Mouse (Mus musculus): ENCODE results near the gene Abhd16a. TPM values are rescaled to one million over a fixed set of nuclear protein-coding genes. Genes with fewer than 3 reads are reported as not detected.

Gene Abhd16a
- polyA plus RNA-seq (2012; rRNA removed) = 119 and 154 TPM in 2 replicates

- peak; percentile 88 to 91 for DNase-seq (ENCODE audit: low read depth in 1 of 2, low spot score in 2 of 2)
- H3K4me1 ChIP-seq (ENCODE audit: control insufficient read depth, insufficient read depth, insufficient read length) = peaks cover 5% of the 10 kb centered on the region; the same call in 1 of the 2 replicates
- H3K4me3 ChIP-seq (ENCODE audit: extremely low read depth, insufficient read depth, insufficient read length) = peak within 1 kb of the TSS; percentile 98
- H3K27ac ChIP-seq (ENCODE audit: insufficient read depth, low read length) = peak within 1 kb of the TSS; percentile 99
- WGBS = 2% methylated on average over 67 of the region's 67 CpGs
- TF ChIP-seq CTCF (IDR thresholded peaks at IDR 0.05; ENCODE audit: extremely low read depth, insufficient read depth, insufficient read length, insufficient replicate concordance) (0 out of 2 replicates have a peak, but pooled peaks have one; percentile 0), POLR2A (IDR thresholded peaks at IDR 0.05; ENCODE audit: low read depth, low read length) (peak; percentile 72)
- H3K27me3 ChIP-seq (ENCODE audit: control insufficient read depth, insufficient read depth, low read length) = no peaks in the 10 kb centered on the region
- H3K36me3 ChIP-seq (ENCODE audit: control insufficient read depth, insufficient read depth, low read length) = peaks cover 9% of the 10 kb centered on the region
Observed at GRCm38 (mm10) chr17:35088825-35089644, at the start of gene Abhd16a. TSS of gene Abhd16a (plus strand) at chr17:35089263.

DNA sequence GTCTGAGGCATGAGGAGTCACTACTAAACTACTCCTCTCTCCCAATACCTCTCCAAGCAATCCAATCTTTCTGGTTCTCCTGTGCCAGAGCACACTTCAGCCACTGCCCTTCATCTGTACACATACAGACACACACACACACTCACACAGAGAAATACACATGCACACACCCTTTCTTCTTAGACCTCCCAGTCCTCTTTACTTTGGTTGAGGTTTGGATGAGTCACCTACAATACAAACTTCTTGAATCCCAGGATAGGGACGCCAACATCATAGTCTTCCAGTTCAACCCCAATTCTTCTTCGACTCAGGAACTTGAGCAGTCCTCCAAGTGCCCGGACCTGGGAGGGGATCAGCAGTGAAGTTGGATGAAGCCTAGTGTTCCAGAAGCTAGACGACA is 45.3 kb upstream of the Abhd16a start:
- Histone ChIP-seq H3K27me3 (ENCODE audit: control insufficient read depth, insufficient read depth, low read length) (no peaks in the 10 kb centered on the region), H3K36me3 (ENCODE audit: control insufficient read depth, insufficient read depth, low read length) (no peaks in the 10 kb centered on the region), H3K27ac (ENCODE audit: insufficient read depth, low read length) (no peak overlapping the region), H3K4me1 (ENCODE audit: control insufficient read depth, insufficient read depth, insufficient read length) (peaks cover 10% of the 10 kb centered on the region), H3K4me3 (ENCODE audit: extremely low read depth, insufficient read depth, insufficient read length) (no peak overlapping the region)
- DNase-seq (ENCODE audit: low read depth in 1 of 2, low spot score in 2 of 2) = no peak
- WGBS = 88% methylated on average over 4 of the region's 4 CpGs
- TF ChIP-seq POLR2A (IDR thresholded peaks at IDR 0.05; ENCODE audit: low read depth, low read length) (no peak), CTCF (IDR thresholded peaks at IDR 0.05; ENCODE audit: extremely low read depth, insufficient read depth, insufficient read length, insufficient replicate concordance) (no peak)

- DNase-seq (ENCODE audit: low read depth in 1 of 2, low spot score in 2 of 2) = no peak
- WGBS = 65% methylated on average over 7 of the region's 7 CpGs
- Histone ChIP-seq H3K36me3 (ENCODE audit: control insufficient read depth, insufficient read depth, low read length) (no peaks in the 10 kb centered on the region), H3K27me3 (ENCODE audit: control insufficient read depth, insufficient read depth, low read length) (no peaks in the 10 kb centered on the region), H3K4me3 (ENCODE audit: extremely low read depth, insufficient read depth, insufficient read length) (no peak overlapping the region), H3K4me1 (ENCODE audit: control insufficient read depth, insufficient read depth, insufficient read length) (peaks cover 18% of the 10 kb centered on the region), H3K27ac (ENCODE audit: insufficient read depth, low read length) (no peak overlapping the region)
- TF ChIP-seq CTCF (IDR thresholded peaks at IDR 0.05; ENCODE audit: extremely low read depth, insufficient read depth, insufficient read length, insufficient replicate concordance) (no peak), POLR2A (IDR thresholded peaks at IDR 0.05; ENCODE audit: low read depth, low read length) (no peak)
Observed at GRCm38 (mm10) chr17:35044904-35045806, 43.9 kb upstream of the Abhd16a start.

DNA sequence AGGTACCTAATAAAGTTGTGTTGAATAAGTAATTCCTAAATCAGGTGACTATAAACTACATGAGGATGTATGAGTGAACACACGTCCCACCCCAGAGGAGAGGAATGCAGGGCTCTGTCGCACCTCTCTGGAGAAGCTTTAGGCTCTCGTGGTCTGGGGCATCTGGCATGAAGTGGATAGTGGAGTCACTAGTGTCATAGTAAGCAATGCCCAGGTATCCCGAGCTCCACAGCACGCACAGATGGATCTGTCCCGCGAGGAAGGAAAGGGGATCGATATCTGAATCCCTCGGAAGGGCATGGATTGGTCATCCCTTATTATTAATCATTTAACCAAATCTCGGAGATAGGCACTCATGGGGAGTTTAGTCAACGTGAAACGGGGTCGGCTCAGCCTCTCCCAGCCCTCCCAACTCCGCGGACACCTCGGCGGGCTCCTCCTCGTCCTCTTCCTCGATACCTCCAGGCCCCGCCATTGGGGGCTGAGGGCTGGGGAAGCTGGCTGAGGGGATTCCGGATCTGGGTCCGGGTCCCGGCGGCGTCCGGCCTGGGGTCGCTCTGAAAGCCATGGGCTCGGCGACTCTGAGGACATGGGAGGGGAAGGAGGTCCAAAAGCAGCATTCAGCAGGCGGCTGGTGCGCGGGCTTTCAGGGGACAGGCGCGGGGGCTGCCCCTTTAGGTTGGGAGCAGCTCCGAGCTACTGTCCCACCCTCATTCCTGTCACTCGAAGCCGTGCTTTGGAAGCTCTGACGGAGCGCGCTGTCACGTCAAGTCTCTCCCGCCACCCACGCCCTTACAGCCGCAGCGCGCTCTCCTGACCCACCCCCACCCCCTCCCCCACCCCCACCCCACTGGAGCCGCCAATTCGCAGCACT is 43.0 kb upstream of the Abhd16a start:
- H3K36me3 ChIP-seq (ENCODE audit: control insufficient read depth, insufficient read depth, low read length) = no peaks in the 10 kb centered on the region
- no peak for DNase-seq (ENCODE audit: low read depth in 1 of 2, low spot score in 2 of 2)
- no peaks in the 10 kb centered on the region for H3K27me3 ChIP-seq (ENCODE audit: control insufficient read depth, insufficient read depth, low read length)
- peaks cover 18% of the 10 kb centered on the region for H3K4me1 ChIP-seq (ENCODE audit: control insufficient read depth, insufficient read depth, insufficient read length)
- peak overlapping the region; percentile 41; the same call in 1 of the 2 replicates for H3K27ac ChIP-seq (ENCODE audit: insufficient read depth, low read length)
- 3% methylated on average over 46 of the region's 48 CpGs for WGBS
- H3K4me3 ChIP-seq (ENCODE audit: extremely low read depth, insufficient read depth, insufficient read length) = peak overlapping the region; percentile 65
- TF ChIP-seq POLR2A (IDR thresholded peaks at IDR 0.05; ENCODE audit: low read depth, low read length) (peak; percentile 17; the same call in 1 of the 2 replicates), CTCF (IDR thresholded peaks at IDR 0.05; ENCODE audit: extremely low read depth, insufficient read depth, insufficient read length, insufficient replicate concordance) (no peak)

GRCm38 (mm10) chr17:35046681-35047455 is 42.2 kb upstream of the Abhd16a start, which contains the start of gene Msh5:
TSS of gene Msh5 (minus strand) at chr17:35046745.
- H3K27ac ChIP-seq (ENCODE audit: insufficient read depth, low read length) = peak within 1 kb of the TSS; percentile 84
- H3K27me3 ChIP-seq (ENCODE audit: control insufficient read depth, insufficient read depth, low read length) = no peaks in the 10 kb centered on the region
- peak; percentile 95 to 96 for DNase-seq (ENCODE audit: low read depth in 1 of 2, low spot score in 2 of 2)
- no peaks in the 10 kb centered on the region for H3K36me3 ChIP-seq (ENCODE audit: control insufficient read depth, insufficient read depth, low read length)
- TF ChIP-seq POLR2A (IDR thresholded peaks at IDR 0.05; ENCODE audit: low read depth, low read length) = no peak
- no peak for TF ChIP-seq CTCF (IDR thresholded peaks at IDR 0.05; ENCODE audit: extremely low read depth, insufficient read depth, insufficient read length, insufficient replicate concordance)
- peaks cover 19% of the 10 kb centered on the region for H3K4me1 ChIP-seq (ENCODE audit: control insufficient read depth, insufficient read depth, insufficient read length)
- WGBS = under 1% methylated on average over 33 of the region's 33 CpGs
- peak within 1 kb of the TSS; percentile 65 for H3K4me3 ChIP-seq (ENCODE audit: extremely low read depth, insufficient read depth, insufficient read length)
